Mouse (Mus musculus) kidney, postnatal 36 days (tissue): ENCODE data around the gene Gm5800.
"Not testable (repeated sequence)": the region's sequence is repeated elsewhere in the genome, so short reads cannot be mapped to it uniquely, and the experiment has no call there.

Source experiments
- DNase-seq, 2 experiments: peaks; one replicate each; pipeline ENCODE4 v3.0.0; 2021 to 2022; ENCODE audit warnings: mixed read lengths in 2 of 2

Gm5800 gene

DNA sequence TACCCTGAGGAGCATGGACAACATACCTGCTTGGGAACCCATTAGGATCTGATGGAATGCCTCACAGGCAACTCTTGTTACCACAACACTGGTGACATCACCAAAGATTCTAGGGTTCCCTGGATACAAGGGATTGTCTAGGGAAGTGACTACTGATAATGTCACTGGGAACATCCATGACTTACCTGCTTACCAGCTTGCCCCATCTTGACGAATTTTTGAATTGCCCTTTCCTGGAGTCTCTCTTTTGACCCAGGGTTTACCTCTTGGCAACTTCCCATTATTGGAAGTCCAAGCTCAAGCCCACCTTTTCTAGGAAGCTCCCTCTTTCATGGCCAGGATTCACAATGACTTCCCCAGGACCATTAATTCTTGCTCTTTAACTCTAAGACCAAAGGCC lies at the start of gene Gm5800:
Gm5800 (minus strand) TSS at position 101 of the 400 bp plus-strand sequence.
- no peak for DNase-seq

DNA sequence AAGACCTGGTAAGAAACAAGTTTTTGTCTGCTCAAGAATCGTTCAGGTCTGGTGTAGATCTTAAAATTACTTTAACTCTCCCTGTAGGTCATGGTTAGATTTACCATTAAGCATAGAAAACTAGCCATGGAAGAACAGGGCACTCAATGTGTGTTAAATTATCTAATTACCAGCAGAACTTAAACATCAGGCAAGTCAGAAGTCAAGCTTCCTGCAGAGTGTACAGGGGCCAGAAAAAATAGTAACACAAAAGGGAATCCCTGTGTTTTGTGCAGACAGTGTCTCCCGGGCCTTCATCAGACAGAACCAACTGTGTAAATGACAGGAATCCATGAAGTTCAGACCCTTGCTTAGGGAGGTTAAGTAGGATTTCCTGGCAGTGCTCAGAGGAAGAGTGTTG lies 39.0 kb upstream of the Gm5800 start:
- no peak for DNase-seq

DNA sequence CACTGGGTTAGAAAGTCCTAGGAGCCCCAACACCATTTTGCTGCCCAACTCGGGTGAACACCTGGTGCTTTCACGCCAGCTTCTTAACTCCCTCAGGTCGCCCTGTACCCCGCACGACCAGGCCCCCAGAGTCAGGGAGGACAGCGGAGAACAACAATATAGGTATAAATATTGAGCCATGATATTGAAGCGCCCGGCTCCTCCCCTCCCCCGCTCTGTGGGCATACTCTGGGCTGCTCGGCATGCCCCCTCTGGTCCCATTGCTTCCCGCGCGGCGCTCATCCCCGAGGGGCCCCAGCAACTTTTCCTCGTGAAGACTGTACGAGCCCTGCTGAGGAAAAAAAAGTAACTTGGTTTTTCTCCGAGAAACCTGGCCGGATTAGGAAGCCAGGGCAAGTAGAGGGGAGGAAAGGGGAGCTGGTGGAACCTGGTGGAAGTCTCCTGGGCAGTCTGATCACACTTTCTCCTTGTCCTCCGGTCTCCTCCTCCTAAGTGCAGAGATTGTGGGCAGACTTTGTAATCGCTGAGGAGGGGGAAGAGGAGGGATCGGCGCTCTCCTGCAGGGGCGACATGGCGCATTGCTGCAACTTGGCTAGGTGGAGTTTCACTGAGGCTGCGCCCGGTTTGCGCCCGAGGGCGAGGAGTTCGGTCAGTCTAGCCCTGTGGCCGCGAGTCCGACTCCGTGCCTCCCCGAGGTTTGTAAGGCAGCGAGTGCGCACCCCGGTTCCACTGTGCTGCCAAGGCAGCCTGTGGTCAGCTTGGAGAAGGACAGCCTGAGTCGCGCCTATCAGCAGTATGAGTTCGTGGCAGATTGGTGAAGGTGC lies 23.6 kb upstream of the Gm5800 start:
- DNase-seq, result peak in 1 of 2 experiments; percentile 5

- no peak for DNase-seq
Measured at GRCm38 (mm10) chr14:51739150-51739993, 22.4 kb upstream of the Gm5800 start.

- no peak for DNase-seq
Measured at GRCm38 (mm10) chr14:51738411-51739149, 21.6 kb upstream of the Gm5800 start.

DNA sequence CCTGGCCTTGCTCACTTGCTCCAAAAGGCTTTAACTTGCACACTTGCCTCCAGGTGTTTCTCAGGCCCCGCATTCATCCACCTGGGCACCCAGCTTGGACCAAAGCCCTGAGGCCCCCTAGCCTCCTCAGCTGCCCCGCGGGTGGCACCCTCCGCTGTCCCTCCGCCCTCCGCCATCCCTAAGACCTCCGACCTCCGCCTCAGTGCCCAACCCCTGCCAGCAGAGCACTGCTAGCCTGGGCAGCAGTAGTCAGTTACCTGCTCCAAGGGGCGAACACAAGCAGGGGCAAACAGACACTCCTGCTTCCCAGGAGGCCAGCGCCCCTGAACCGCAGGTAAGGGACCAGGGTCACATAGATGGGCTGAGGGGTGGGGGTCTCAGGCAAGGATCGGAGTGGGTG lies 21.0 kb upstream of the Gm5800 start:
- no peak for DNase-seq

DNA sequence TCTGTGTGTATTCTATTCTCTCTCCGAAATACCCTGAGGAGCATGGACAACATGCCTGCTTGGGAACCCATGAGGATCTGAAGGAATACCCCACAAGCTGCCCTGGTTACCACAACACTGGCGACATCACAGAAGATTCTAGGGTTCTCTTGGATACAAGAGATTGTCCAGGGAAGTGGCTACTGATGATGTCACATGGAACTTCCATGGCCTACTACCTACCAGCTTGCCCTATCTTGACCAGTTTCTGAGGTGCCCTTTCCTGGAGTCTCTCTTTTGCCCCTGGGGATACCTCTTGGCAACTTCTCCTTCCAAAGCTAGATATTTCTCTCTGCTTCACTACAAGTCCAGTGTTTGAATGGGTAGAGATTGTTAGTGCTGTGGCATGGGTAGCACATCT lies 21.6 kb downstream of the Gm5800 start, which contains the start of gene Gm17079:
Gm17079 (minus strand) TSS at position 101 of the 400 bp plus-strand sequence.
- DNase-seq, result not testable (repeated sequence)

DNA sequence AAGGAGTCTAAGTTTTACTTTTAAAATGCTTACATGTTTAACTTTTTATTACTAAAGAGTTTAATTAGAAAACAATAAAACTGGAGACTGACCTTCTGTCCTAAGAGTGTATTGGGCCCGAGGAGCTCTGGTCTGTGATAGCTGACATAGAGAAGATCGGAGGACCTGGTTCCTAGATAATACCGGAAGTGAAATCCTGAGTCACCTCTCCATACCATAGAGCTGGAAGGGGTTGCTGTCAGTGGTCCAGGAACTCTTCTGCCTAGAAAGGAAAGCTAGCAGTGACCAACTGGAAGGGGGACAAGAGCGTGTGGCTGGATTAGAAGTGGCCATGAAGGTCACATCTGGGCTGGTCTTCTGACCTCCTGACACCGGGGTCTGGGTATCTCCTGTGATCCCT lies 39.7 kb downstream of the Gm5800 start:
- no peak for DNase-seq
